Mouse (Mus musculus) gastrocnemius, postnatal 14 days (tissue): Measurements from ENCODE around the gene Nat8f2. TPM values are rescaled to one million over a fixed set of nuclear protein-coding genes. Genes with fewer than 3 reads are reported as not detected.
"Not testable (repeated sequence)": the region's sequence is repeated elsewhere in the genome, so short reads cannot be mapped to it uniquely, and the experiment has no call there.

Experiments
- DNase-seq: peaks from one replicate; pipeline ENCODE4 v3.0.0; 2021; ENCODE audit warnings: mixed read lengths
- intact Hi-C: fragments of 180-260 bp; cut with DNase I; formaldehyde crosslinking; loops from one replicate; pipeline ENCODE4 v1.15.1; 2025; ENCODE audit warnings: low total_unique reads
- total RNA-seq, 2 experiments: library from RNA; stranded (reverse); gene quantifications; 2 replicates each; pipeline ENCODE4 v1.2.3; 2021

Gene Nat8f2
- total RNA-seq, 2 experiments from 2014 or later, result 0.24 to 0.27 TPM

DNA sequence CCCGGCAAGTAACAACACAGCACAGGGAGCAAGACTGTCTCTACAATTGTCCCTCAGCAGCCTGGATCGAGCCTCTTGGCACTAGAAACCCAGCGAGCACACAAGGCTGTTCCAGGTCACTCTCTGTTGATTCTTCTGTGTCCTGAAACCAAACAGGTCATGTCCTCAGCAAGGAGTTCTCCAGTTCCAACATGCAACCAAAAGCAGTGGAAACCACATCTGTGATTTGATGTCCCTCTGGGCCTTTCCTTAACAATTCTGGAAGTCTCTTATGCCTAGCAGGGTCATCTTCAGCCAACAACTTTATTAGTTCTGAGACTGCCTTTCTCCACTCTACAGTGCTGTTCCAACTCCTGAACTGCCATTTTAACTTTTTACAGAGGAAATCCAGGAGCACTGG is 2.8 kb downstream of the Nat8f2 start:
- DNase-seq, result peak; percentile 13
- intact Hi-C loops, result not testable (repeated sequence)

- intact Hi-C loops, result not testable (repeated sequence)
- peak; percentile 7 for DNase-seq
These were observed 3.9 kb downstream of the Nat8f2 start for GRCm38 (mm10) chr6:85864900-85865639.

GRCm38 (mm10) chr6:85863840-85864239 is 5.1 kb downstream of the Nat8f2 start:
- DNase-seq, result no peak
- intact Hi-C loops, result no loop called here

DNA sequence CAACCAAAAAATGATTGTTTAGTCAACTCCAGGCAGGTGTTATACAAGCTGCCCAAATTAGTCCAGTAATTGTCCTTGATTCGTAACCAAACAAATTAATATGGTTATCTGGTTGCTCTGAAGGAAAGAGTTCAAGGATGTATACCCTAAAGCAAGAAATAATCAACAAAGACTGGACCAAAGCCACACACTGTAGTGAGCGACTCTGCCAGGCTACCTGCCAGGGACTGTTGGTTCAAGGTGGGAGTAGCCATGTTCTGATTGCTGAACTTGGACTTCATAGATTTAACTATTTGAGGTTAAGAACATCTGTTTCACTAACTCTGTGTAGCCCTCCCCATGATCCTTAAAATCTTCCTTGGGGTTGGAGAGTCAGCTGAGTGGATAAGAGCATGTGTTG is 5.8 kb downstream of the Nat8f2 start:
- intact Hi-C loops, result no loop called here
- no peak for DNase-seq

GRCm38 (mm10) chr6:85862565-85862964 is 6.4 kb downstream of the Nat8f2 start:
- intact Hi-C loops, result no loop called here

GRCm38 (mm10) chr6:85861247-85861646 is 7.7 kb downstream of the Nat8f2 start:
- intact Hi-C loops, result no loop called here
- DNase-seq, result no peak

More at GRCm38 (mm10) chr6:85862565-85862964, 6.4 kb downstream of the Nat8f2 start:
- no peak for DNase-seq

DNA sequence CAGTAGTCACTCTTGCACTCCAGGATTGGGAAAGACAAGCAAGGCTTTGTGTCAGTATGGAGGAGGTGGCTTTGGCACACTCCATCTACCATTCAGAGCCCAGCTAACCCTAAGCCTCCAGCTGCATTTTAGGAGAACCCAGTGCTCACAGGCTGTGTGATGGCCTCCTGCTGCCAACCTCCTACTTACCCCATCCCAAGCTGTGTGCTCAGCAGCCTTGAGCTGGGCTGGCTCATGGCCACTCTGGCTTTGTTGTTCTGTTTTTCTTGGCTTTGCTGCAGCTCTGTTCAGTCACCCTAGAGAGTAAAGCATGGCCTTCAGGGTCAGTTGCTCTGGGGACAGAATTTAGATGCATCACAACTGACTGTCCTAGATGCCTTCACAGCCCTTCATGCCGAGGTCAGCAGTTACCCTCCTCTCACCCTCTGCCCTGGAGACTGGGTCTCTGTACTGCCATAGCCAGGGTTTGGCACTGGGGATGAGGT is 12.7 kb downstream of the Nat8f2 start:
- intact Hi-C loops, result no loop called here
- peak; percentile 48 for DNase-seq

GRCm38 (mm10) chr6:85853481-85853880 is 15.5 kb downstream of the Nat8f2 start:
- DNase-seq, result no peak
- intact Hi-C loops, result no loop called here

- no peak for DNase-seq
- intact Hi-C loops, result no loop called here
These were observed 17.7 kb downstream of the Nat8f2 start for GRCm38 (mm10) chr6:85851062-85851773.

DNA sequence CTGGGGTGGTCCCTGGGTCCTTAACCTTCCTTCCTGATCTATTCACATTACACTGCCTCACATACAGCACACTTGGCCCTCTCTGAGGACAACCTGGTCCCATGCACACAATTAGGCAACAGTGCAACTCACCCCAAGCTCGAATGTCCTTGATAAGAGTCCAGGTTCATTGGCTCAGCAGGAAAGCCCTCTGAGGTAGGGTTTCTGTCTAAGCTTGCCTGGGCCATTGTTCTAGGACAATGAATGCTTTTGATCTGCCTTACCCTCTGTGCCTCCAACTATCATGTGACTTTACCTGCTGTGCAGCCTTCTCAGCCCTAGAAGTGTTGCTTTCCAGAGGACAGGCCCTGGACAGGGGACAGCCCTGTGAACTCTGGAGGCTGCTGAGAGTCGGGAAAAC is 19.7 kb downstream of the Nat8f2 start:
- intact Hi-C loops, result no loop called here
- no peak for DNase-seq

- intact Hi-C loops, result no loop called here
- DNase-seq, result no peak
These were observed 20.8 kb downstream of the Nat8f2 start for GRCm38 (mm10) chr6:85848140-85848539.

DNA sequence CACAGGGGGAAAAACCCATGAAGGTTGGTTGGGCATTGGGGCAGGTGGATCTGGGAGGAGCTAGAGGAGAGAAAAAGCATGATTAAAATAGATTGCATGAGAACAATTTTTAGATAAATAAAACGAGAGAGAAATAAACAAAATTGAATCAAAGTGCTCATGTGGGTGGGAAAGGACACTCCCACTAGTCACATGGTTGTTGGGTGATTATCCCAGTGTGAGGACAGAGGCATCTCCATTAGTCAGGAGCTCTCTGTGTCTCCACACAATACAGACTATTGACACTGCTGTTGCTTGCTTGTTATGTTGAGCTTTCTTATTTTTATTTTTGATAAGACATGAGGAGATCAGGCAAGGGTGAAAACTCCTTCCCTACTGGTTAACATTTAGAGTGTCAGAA is 22.0 kb downstream of the Nat8f2 start:
- DNase-seq, result no peak
- intact Hi-C loops, result no loop called here

DNA sequence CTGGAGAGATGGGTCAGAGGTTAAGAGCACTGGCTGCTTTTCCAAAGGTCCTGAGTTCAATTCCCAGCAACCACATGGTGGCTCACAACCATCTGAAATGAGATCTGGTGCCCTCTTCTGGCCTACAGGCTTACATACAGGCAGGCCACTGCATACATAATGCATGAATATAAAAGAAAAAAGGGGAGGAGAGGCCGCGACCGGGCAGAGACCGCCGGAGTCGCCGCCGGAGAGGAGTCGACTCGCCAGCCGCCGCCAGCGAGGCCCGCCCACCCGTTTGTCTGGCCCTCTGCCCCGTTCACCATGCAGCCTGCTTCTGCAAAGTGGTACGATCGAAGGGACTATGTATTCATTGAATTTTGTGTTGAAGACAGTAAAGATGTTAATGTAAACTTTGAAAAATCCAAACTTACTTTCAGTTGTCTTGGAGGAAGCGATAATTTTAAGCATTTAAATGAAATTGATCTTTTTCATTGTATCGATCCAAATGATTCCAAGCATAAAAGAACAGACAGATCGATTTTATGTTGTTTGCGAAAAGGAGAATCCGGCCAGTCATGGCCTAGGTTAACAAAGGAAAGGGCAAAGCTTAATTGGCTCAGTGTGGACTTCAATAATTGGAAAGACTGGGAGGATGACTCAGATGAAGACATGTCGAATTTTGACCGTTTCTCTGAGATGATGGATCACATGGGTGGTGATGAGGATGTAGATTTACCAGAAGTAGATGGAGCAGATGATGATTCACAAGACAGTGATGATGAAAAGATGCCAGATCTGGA is 25.1 kb downstream of the Nat8f2 start:
- intact Hi-C loops, DNase-seq: not testable (repeated sequence)

- intact Hi-C loops, result loop anchor here (5.0 kb wide), 1 partner anchor 162 kb away; no protein-coding TSS in a partner anchor
These were observed 29.0 kb downstream of the Nat8f2 start for GRCm38 (mm10) chr6:85839982-85840381.

GRCm38 (mm10) chr6:85838674-85839073 is 30.3 kb downstream of the Nat8f2 start:
- DNase-seq, result no peak
- intact Hi-C loops, result loop anchor here (5.0 kb wide), 1 partner anchor 164 kb away; no protein-coding TSS in a partner anchor

More at GRCm38 (mm10) chr6:85839982-85840381, 29.0 kb downstream of the Nat8f2 start:
- peak; percentile 23 for DNase-seq

DNA sequence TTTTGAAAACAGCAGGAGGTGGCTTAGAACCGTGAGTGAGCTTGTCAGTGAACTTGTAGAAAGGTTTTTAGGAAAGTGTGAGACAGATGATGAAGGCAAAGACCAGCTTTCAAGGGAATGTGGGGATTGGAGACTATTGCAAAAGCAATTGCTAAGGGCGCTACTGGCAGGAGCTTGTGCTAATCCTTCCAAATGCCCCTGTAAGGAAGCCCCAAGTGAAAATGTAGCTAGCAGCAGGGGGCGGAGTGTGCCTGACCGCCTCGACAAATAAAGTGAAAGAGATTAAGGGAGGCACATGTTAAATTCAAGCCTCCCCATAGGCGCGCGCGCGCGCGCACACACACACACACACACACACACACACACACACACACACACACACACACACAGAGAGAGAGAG is 31.7 kb downstream of the Nat8f2 start:
- intact Hi-C loops, result loop anchor here (5.0 kb wide), 1 partner anchor 165 kb away; no protein-coding TSS in a partner anchor
- peak; percentile 22 for DNase-seq

GRCm38 (mm10) chr6:85836827-85837226 is 32.1 kb downstream of the Nat8f2 start:
- intact Hi-C loops, result loop anchor here (5.0 kb wide), 1 partner anchor 165 kb away; no protein-coding TSS in a partner anchor
- peak; percentile 66 for DNase-seq

GRCm38 (mm10) chr6:85836098-85836497 is 32.9 kb downstream of the Nat8f2 start:
- not testable (repeated sequence) for DNase-seq
- intact Hi-C loops, result loop anchor here (5.0 kb wide), 1 partner anchor 166 kb away; no protein-coding TSS in a partner anchor

DNA sequence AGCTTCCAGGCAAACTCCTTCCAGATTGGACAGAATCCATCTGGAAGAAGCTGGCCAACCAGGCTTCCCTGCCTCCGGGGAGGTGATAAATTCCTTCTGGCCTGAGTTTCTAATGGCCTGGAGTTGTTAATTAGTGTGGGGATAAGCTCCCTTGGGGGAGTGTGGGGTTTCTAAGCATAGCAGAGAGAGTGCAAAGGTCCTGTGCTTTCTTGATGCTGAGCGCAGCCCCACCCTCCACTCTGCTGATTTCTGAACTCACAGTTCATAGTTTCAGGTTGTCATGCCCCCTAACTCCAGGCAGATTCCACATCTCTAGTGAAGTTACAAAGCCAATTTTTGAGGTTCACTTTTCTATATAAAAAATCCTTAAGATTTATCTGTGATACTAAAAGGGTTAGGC is 33.9 kb downstream of the Nat8f2 start:
- intact Hi-C loops, result loop anchor here (5.0 kb wide), 1 partner anchor 167 kb away; no protein-coding TSS in a partner anchor
- DNase-seq, result not testable (repeated sequence)
